8 mouse cellular contexts compared by ENCODE assay signal in genomic region chr8:126258175-126258781, GRCm38 (mm10). TPM values are rescaled to one million over a fixed set of nuclear protein-coding genes. Genes with fewer than 3 reads are reported as not detected.
DNase-seq lines count a peak whose midpoint lies in the region; ATAC-seq and TF ChIP-seq lines count a peak whose summit lies in the region.

No protein-coding gene starts in this region.

- H3K36me3 ChIP-seq in ES-E14 (ENCODE audit: control insufficient read depth, insufficient read depth, low read length, poor library complexity, severe bottlenecking): no peaks in the 10 kb centered on the region
- no peaks in the 10 kb centered on the region for H3K36me3 ChIP-seq in forebrain, embryonic 16.5 days (ENCODE audit: control insufficient read depth, insufficient read depth)
- no peaks in the 10 kb centered on the region for H3K36me3 ChIP-seq in lung, postnatal 0 days (ENCODE audit: insufficient read depth, low read length)

- in situ Hi-C loops in ES-E14 (cut with MboI; ENCODE audit: low sequenced_read_pairs in 2 of 2, unreplicated experiment in 2 of 2): no loop called here

- peak overlapping the region in 1 of 2 experiments; percentile 16; a peak in 1 of 4 replicates for H3K4me3 ChIP-seq in ES-E14 (ENCODE audit: insufficient read depth in 1 of 2, low read depth in 1 of 2, low read length in 2 of 2, poor library complexity in 1 of 2, severe bottlenecking in 1 of 2)
- H3K4me3 ChIP-seq in forebrain, embryonic 16.5 days (replicated peaks; ENCODE audit: low read length): peak overlapping the region; percentile 27
- no peak overlapping the region for H3K4me3 ChIP-seq in lung, postnatal 0 days (ENCODE audit: low read depth, low read length)

- peak; percentile 76 for TF ChIP-seq CTCF in lung, postnatal 0 days (IDR thresholded peaks at IDR 0.05)

- H3K27ac ChIP-seq in ES-E14 (ENCODE audit: insufficient read depth, low read depth, low read length, poor library complexity, severe bottlenecking): no peak overlapping the region
- H3K27ac ChIP-seq in forebrain, embryonic 16.5 days (ENCODE audit: low read length): no peak overlapping the region
- no peak overlapping the region for H3K27ac ChIP-seq in lung, postnatal 0 days (ENCODE audit: low read length)

- H3K27me3 ChIP-seq in forebrain, embryonic 16.5 days (replicated peaks; ENCODE audit: control insufficient read depth, insufficient read depth, low read length): no peaks in the 10 kb centered on the region
- H3K27me3 ChIP-seq in lung, postnatal 0 days (replicated peaks; ENCODE audit: insufficient read depth, low read length): 0 out of 2 replicates have a peak, but pooled peaks cover 4% of the 10 kb centered on the region

- peak; percentile 82 for ATAC-seq in forebrain, embryonic 16.5 days
- ATAC-seq in lung, postnatal 0 days: 0 out of 2 replicates have a peak, but pooled peaks have one; percentile 56

- no peak for TF ChIP-seq EP300 in lung, postnatal 0 days (IDR thresholded peaks at IDR 0.05)

- peaks cover 0 to 3% of the 10 kb centered on the region in 2 experiments; a peak in 1 of 4 replicates for H3K4me1 ChIP-seq in ES-E14 (ENCODE audit: control insufficient read depth in 2 of 2, insufficient read depth in 2 of 2, low read length in 2 of 2, poor library complexity in 1 of 2)
- peaks cover 2% of the 10 kb centered on the region; the same call in 1 of the 2 replicates for H3K4me1 ChIP-seq in forebrain, embryonic 16.5 days (replicated peaks; ENCODE audit: control insufficient read depth, insufficient read depth, low read length)
- H3K4me1 ChIP-seq in lung, postnatal 0 days (ENCODE audit: insufficient read depth, low read depth, low read length): no peaks in the 10 kb centered on the region

- H3K4me2 ChIP-seq in forebrain, embryonic 16.5 days (ENCODE audit: low read length): peak overlapping the region; percentile 52
- no peak overlapping the region for H3K4me2 ChIP-seq in lung, postnatal 0 days (replicated peaks; ENCODE audit: low read depth, low read length)

- H3K9me3 ChIP-seq in ES-E14 (ENCODE audit: control insufficient read depth, insufficient read depth, low read depth, low read length): no peaks in the 10 kb centered on the region
- H3K9me3 ChIP-seq in forebrain, embryonic 16.5 days (ENCODE audit: control insufficient read depth, low read length): no peaks in the 10 kb centered on the region
- H3K9me3 ChIP-seq in lung, postnatal 0 days (ENCODE audit: low read length): no peaks in the 10 kb centered on the region

- peak; percentile 65 for DNase-seq in ES-E14 (ENCODE audit: low read depth, low spot score)
- peak; percentile 61 for DNase-seq in cerebellum, adult 11-12 months
- peak; percentile 79 for DNase-seq in heart, postnatal 4 days
- DNase-seq in layer of hippocampus, adult 8-10 months (ENCODE audit: low spot score in 2 of 2): peak; percentile 60 to 72
- DNase-seq in lung, postnatal 0 days (ENCODE audit: low spot score): peak; percentile 63
- peak; percentile 79 for DNase-seq in retina, postnatal 1 day
- peak; percentile 28 for DNase-seq in urinary bladder, adult 2 months (ENCODE audit: low spot score)

- H3K9ac ChIP-seq in ES-E14 (ENCODE audit: insufficient read depth, low read depth, low read length, poor library complexity, severe bottlenecking): no peak overlapping the region
- no peak overlapping the region for H3K9ac ChIP-seq in forebrain, embryonic 16.5 days (replicated peaks; ENCODE audit: low read depth, low read length)
- no peak overlapping the region for H3K9ac ChIP-seq in lung, postnatal 0 days (replicated peaks; ENCODE audit: low read depth)

- 3% methylated on average over 15 of the region's 15 CpGs for WGBS in forebrain, embryonic 16.5 days
- 2% methylated on average over 15 of the region's 15 CpGs for WGBS in lung, postnatal 0 days

TF ChIP-seq in ES-E14, 5 proteins besides CTCF, POLR2A, EP300 and RAD21:
- TF ChIP-seq ZC3H11A (IDR thresholded peaks at IDR 0.05; ENCODE audit: borderline replicate concordance, low read depth, low read length) (peak; percentile 66; the same call in 1 of the 2 replicates), ZNF384 (IDR thresholded peaks at IDR 0.05; ENCODE audit: low read depth, low read length) (no peak)

RNA-seq across cellular contexts. Expression of gene Slc35f3, which starts 40.1 kb away (rescaled TPM):
- total RNA-seq in ES-E14 (2012; rRNA removed): 0.18 and 0.21 TPM in 2 replicates
- 1.0 and 1.2 TPM in 2 replicates for polyA plus RNA-seq in forebrain, embryonic 16.5 days (2015; fragmentation: Nextera tagmentation; extraction: Ambion mirVana)
- not detected for total RNA-seq in heart, postnatal 4 days (2021)
- total RNA-seq in layer of hippocampus, adult 8-10 months (2022): 10 to 100 TPM; 34.9 to 40.8 (median 38.7) TPM
- polyA plus RNA-seq in lung, postnatal 0 days (2015; fragmentation: Nextera tagmentation; extraction: Ambion mirVana): 0.38 and 0.67 TPM in 2 replicates
- 0.03 TPM in 1 of 2 replicates, not detected in the other for polyA plus RNA-seq in urinary bladder, adult 2 months (2012; rRNA removed)

Comparison
In these comparisons a context has a peak if more than half of its experiments do, and no peak if none do; other contexts are left out.
1. DNase-seq: peak in every context shown above with its lines; median percentile 79 in heart, postnatal 4 days; 79 in retina, postnatal 1 day; 66 in layer of hippocampus, adult 8-10 months; 65 in ES-E14; 63 in lung, postnatal 0 days; 61 in cerebellum, adult 11-12 months; 28 in urinary bladder, adult 2 months.
2. RNA of gene Slc35f3, which starts 40.1 kb away (total RNA-seq): 34.9 to 40.8 TPM in layer of hippocampus, adult 8-10 months; 0.18 to 0.21 TPM in ES-E14 and not detected in heart, postnatal 4 days; every median in the first group is over 10 times any median in the second.